Mouse (Mus musculus): Measurements from ENCODE around the gene Rnf150. TPM values are rescaled to one million over a fixed set of nuclear protein-coding genes. Genes with fewer than 3 reads are reported as not detected.
"Not testable (repeated sequence)": the region's sequence is repeated elsewhere in the genome, so short reads cannot be mapped to it uniquely, and the experiment has no call there.

The Rnf150 gene
- polyA plus RNA-seq, 1 experiment: 3.5 TPM

DNA sequence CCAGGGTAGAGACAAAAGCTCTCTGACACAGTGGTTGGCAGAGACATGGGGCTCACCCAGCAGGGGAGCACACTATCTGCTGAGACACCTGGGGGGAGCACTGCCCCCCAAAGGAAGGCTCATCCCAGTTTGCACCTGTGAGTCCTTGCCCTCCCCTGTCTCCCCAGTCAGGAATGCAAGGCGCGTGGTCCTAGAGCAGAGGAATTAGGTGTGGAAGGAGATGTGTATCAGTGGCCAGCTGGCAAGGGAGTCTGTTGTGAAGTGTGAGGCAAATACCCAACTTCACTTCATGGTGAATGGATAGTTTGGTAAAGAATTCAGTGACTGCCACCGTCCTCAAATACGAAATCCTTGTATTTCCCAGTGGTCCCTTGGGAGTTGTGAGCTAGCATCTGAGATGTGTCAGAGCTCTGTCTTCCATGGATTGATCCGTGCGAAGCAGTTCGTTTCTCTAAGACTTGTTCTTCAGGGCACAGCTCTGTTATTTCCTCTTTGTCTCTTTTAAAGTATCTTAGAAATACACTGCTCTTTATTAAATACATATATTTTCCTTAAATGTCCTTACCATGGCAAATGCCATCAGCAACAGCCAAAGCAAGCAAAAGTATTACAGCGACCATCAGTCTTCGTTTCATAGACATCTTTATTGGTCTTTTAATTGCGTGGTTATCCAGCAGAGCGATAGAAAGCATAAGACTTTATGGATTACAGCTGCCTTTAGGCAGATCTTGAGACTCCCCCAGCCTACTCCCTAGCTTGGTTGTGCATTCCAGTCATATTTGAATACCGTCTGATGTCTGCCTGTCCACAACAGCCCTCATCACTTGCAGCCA lies 215.8 kb downstream of the Rnf150 start:
- Histone ChIP-seq H3ac (ENCODE audit: control insufficient read depth, insufficient read length, low read depth) (no peak overlapping the region), H3K79me2 (ENCODE audit: control insufficient read depth, insufficient read depth) (no peaks in the 10 kb centered on the region), H3K27me3 (ENCODE audit: control insufficient read depth, insufficient read depth, insufficient read length) (no peaks in the 10 kb centered on the region), H3K36me3 (ENCODE audit: control insufficient read depth, insufficient read depth) (no peaks in the 10 kb centered on the region), H3K79me3 (ENCODE audit: low read depth) (no peaks in the 10 kb centered on the region), H3K4me3 (ENCODE audit: insufficient read depth, poor library complexity, severe bottlenecking) (no peak overlapping the region)
- no peak for TF ChIP-seq CEBPB (IDR thresholded peaks at IDR 0.05; ENCODE audit: low read depth)
- TF ChIP-seq FOSL1 (IDR thresholded peaks at IDR 0.05; ENCODE audit: insufficient read depth, low read length, poor library complexity, severe bottlenecking): no peak
- TF ChIP-seq MYOG (IDR thresholded peaks at IDR 0.05; ENCODE audit: control insufficient read depth, extremely low read depth, insufficient read length): no peak
- TF ChIP-seq USF1 (IDR thresholded peaks at IDR 0.05; ENCODE audit: low read depth): no peak
- no peak for TF ChIP-seq MYOD1 (IDR thresholded peaks at IDR 0.05; ENCODE audit: control insufficient read depth, insufficient read length, low read depth)
- TF ChIP-seq CTCF (IDR thresholded peaks at IDR 0.05; ENCODE audit: control insufficient read depth, insufficient read depth, insufficient read length): no peak
- no peak for TF ChIP-seq MAX (IDR thresholded peaks at IDR 0.05)

DNA sequence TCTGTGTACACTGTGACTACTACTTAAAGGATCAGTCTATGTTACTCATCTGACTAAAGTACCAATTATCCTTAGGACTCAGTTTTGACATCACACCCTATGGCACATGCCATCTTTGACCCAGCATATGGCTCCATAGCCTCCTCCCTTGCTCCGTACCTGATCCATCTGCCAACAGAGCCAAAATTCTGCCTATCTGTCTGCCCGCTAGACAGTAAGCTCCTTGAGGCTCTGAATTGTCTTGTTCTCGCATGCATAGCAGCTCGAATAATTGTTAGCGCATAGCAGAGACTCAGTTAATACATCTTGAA lies 216.3 kb downstream of the Rnf150 start:
- Histone ChIP-seq H3K27me3 (ENCODE audit: control insufficient read depth, insufficient read depth, insufficient read length) (no peaks in the 10 kb centered on the region), H3K79me3 (ENCODE audit: low read depth) (no peaks in the 10 kb centered on the region), H3K4me3 (ENCODE audit: insufficient read depth, poor library complexity, severe bottlenecking) (no peak overlapping the region), H3K79me2 (ENCODE audit: control insufficient read depth, insufficient read depth) (no peaks in the 10 kb centered on the region), H3K36me3 (ENCODE audit: control insufficient read depth, insufficient read depth) (no peaks in the 10 kb centered on the region), H3ac (ENCODE audit: control insufficient read depth, insufficient read length, low read depth) (no peak overlapping the region)
- TF ChIP-seq CEBPB (IDR thresholded peaks at IDR 0.05; ENCODE audit: low read depth): no peak
- no peak for TF ChIP-seq USF1 (IDR thresholded peaks at IDR 0.05; ENCODE audit: low read depth)
- TF ChIP-seq CTCF (IDR thresholded peaks at IDR 0.05; ENCODE audit: control insufficient read depth, insufficient read depth, insufficient read length): no peak
- no peak for TF ChIP-seq FOSL1 (IDR thresholded peaks at IDR 0.05; ENCODE audit: insufficient read depth, low read length, poor library complexity, severe bottlenecking)
- TF ChIP-seq MYOG (IDR thresholded peaks at IDR 0.05; ENCODE audit: control insufficient read depth, extremely low read depth, insufficient read length): no peak
- no peak for TF ChIP-seq MAX (IDR thresholded peaks at IDR 0.05)

DNA sequence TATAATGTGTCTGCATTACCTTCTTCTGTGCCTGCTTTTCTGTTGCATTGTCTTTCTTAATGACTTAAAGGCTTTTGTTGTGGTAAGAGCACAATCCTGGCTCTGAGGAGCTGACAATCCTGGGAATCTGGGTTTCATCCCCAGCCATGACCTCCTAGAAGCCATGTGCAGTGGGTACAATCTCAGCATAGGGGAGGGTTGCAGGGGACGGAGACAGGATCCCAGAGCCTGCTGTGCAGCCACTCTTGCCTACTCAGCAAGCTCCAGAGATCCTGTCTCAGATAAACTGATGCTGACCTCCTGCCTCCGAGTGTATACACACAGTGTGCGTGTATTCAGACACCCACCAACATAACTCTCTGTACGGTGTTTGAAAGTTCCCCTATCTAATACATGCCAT lies 218.1 kb downstream of the Rnf150 start:
- no peak for TF ChIP-seq USF1 (IDR thresholded peaks at IDR 0.05; ENCODE audit: low read depth)
- H3K27me3 ChIP-seq (ENCODE audit: control insufficient read depth, insufficient read depth, insufficient read length): no peaks in the 10 kb centered on the region
- H3K4me3 ChIP-seq (ENCODE audit: insufficient read depth, poor library complexity, severe bottlenecking): no peak overlapping the region
- H3K36me3 ChIP-seq (ENCODE audit: control insufficient read depth, insufficient read depth): no peaks in the 10 kb centered on the region
- H3ac ChIP-seq (ENCODE audit: control insufficient read depth, insufficient read length, low read depth): no peak overlapping the region
- no peaks in the 10 kb centered on the region for H3K79me3 ChIP-seq (ENCODE audit: low read depth)
- no peaks in the 10 kb centered on the region for H3K79me2 ChIP-seq (ENCODE audit: control insufficient read depth, insufficient read depth)

DNA sequence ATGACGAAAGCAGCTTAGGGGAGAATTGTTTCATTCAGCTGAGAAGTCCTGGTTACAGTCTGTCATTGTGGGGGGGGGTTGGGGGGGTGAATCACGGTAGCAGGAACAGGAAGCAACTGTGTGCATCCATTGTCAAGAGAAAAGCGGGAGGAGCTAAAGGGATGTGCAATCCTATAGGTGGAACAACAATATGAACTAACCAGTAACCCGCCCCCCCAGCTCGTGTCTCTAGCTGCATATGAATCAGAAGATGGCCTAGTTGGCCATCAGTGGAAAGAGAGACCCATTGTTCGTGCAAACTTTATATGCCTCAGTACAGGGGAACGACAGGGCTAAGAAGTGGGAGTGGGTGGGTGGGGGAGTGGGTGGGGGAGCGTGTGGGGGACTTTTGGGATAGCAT lies 218.7 kb downstream of the Rnf150 start:
- not testable (repeated sequence) for H3K79me3 ChIP-seq (ENCODE audit: low read depth); H3K79me2 ChIP-seq (ENCODE audit: control insufficient read depth, insufficient read depth); H3K27me3 ChIP-seq (ENCODE audit: control insufficient read depth, insufficient read depth, insufficient read length)

DNA sequence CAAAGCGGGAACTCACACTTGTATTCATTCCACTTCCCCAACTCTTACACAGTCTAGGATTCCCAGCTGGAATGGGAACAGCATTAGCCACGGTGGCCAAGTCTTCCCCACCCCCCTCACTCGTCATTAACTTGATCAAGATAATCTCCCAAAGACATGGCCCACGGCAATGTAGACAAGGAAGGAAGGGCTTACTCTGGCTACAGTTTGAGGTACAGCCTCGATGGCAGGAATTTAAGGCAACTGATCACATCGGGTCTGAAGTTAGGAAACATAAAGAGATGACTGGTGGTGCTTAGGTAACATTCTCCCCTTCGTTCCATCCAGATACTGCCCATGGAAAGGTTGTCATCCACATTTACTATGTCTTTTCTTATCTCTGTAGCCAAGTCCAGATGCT lies 219.1 kb downstream of the Rnf150 start:
- H3K36me3 ChIP-seq (ENCODE audit: control insufficient read depth, insufficient read depth): no peaks in the 10 kb centered on the region
- no peaks in the 10 kb centered on the region for H3K79me3 ChIP-seq (ENCODE audit: low read depth)
- no peak for TF ChIP-seq MYOG (IDR thresholded peaks at IDR 0.05; ENCODE audit: control insufficient read depth, extremely low read depth, insufficient read length)
- H3K27me3 ChIP-seq (ENCODE audit: control insufficient read depth, insufficient read depth, insufficient read length): no peaks in the 10 kb centered on the region
- no peak overlapping the region for H3K4me3 ChIP-seq (ENCODE audit: insufficient read depth, poor library complexity, severe bottlenecking)
- no peaks in the 10 kb centered on the region for H3K79me2 ChIP-seq (ENCODE audit: control insufficient read depth, insufficient read depth)
- H3ac ChIP-seq (ENCODE audit: control insufficient read depth, insufficient read length, low read depth): no peak overlapping the region

More for the DNA sequence above, 218.7 kb downstream of the Rnf150 start:
- H3K4me3 ChIP-seq (ENCODE audit: insufficient read depth, poor library complexity, severe bottlenecking); H3ac ChIP-seq (ENCODE audit: control insufficient read depth, insufficient read length, low read depth); H3K36me3 ChIP-seq (ENCODE audit: control insufficient read depth, insufficient read depth): not testable (repeated sequence)

DNA sequence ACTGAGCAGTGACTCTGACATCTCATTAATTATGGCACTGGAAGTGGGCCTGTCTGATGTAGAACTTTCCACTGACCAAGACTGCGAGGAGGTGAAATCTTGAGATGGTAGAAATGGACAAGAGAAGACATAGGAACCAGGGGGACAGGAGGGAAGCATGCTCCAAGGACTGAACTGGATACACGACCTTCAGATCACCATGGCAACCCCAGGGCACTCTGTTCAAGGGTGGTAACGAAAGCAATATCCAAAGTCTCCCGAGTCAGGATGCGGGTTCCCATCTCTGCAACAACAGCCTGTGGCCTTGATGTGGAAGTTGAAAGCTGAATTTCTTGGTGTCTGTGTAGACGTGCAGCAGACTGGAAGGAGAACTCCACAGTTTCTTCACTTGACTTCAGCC lies 220.3 kb downstream of the Rnf150 start:
- Histone ChIP-seq H3ac (ENCODE audit: control insufficient read depth, insufficient read length, low read depth) (no peak overlapping the region), H3K79me2 (ENCODE audit: control insufficient read depth, insufficient read depth) (no peaks in the 10 kb centered on the region), H3K27me3 (ENCODE audit: control insufficient read depth, insufficient read depth, insufficient read length) (no peaks in the 10 kb centered on the region), H3K4me3 (ENCODE audit: insufficient read depth, poor library complexity, severe bottlenecking) (no peak overlapping the region), H3K36me3 (ENCODE audit: control insufficient read depth, insufficient read depth) (no peaks in the 10 kb centered on the region), H3K79me3 (ENCODE audit: low read depth) (no peaks in the 10 kb centered on the region)
- no peak for TF ChIP-seq FOSL1 (IDR thresholded peaks at IDR 0.05; ENCODE audit: insufficient read depth, low read length, poor library complexity, severe bottlenecking)
- TF ChIP-seq MYOD1 (IDR thresholded peaks at IDR 0.05; ENCODE audit: control insufficient read depth, insufficient read length, low read depth): no peak
- TF ChIP-seq CEBPB (IDR thresholded peaks at IDR 0.05; ENCODE audit: low read depth): no peak
- no peak for TF ChIP-seq MYOG (IDR thresholded peaks at IDR 0.05; ENCODE audit: control insufficient read depth, extremely low read depth, insufficient read length)
- TF ChIP-seq CTCF (IDR thresholded peaks at IDR 0.05; ENCODE audit: control insufficient read depth, insufficient read depth, insufficient read length): no peak
- no peak for TF ChIP-seq USF1 (IDR thresholded peaks at IDR 0.05; ENCODE audit: low read depth)
- no peak for TF ChIP-seq MAX (IDR thresholded peaks at IDR 0.05)

Measured in C2C12 (cell line).